Mouse (Mus musculus) cerebellum, adult 11-12 months (tissue): Measurements from ENCODE around the gene Efcab5.
A peak's percentile ranks its signal among the peaks of the same experiment; 100 is the strongest.
"Not testable (repeated sequence)": the region's sequence is repeated elsewhere in the genome, so short reads cannot be mapped to it uniquely, and the experiment has no call there.

Experiments
- DNase-seq: peaks from one replicate; pipeline ENCODE4 v3.0.0; 2022

Gene Efcab5

DNA sequence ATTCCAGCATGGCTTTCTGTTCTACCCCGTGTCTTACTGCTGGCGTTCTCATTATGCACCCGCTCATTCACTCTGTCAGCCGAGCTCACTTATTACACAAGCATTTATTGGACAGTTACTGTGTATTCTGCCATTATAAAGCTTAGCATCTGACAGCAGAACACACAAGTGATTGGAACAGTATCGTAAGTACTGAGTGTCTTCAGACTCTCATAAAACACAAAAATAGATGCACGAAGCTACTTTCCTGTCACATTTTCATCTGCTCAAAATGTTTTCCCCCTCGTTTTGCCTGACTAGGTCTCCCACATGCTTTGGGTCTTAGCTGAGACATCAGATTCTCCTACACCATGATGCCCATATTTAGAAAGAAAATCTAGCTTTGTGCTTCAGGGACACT lies 14.2 kb downstream of the Efcab5 start:
- DNase-seq, result no peak

DNA sequence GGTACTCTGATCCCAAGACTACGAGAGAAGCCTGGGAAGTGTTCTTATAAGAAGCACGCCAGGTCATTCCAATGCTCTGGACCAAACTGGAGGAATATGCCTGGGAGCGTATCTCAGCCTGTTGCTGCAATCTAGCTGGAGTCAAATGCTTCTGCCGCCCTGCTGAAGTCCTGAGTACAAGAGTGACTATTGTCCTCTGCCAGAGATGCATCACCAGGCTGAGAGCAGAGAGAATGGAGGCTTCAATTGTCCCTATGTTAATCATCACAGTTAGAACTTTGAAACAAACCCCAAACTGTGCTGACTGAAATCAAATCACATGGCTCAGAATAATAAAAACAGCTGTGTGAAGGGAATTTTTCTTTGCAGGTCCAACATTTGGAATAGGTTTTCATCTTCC lies 15.0 kb downstream of the Efcab5 start:
- DNase-seq, result no peak

DNA sequence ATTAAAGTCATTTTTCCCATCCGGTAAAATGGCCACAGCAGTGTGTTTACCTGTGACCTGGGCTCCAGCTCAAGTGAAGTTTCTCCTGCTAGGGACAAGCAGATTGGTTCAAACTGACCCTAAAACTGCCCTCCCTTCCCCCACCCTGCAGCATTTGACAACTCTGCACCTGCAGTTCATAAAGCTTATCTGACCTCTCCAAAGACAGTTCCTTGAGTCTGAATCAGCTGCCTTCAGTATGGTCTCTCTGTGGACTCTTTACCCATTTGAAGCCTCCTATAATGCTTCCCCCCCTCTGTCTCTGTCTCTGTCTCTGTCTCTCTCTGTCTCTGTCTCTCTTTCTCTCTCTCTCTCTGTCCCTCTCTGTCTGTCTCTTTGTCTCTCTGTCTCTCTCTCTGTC lies 28.0 kb downstream of the Efcab5 start:
- no peak for DNase-seq

DNA sequence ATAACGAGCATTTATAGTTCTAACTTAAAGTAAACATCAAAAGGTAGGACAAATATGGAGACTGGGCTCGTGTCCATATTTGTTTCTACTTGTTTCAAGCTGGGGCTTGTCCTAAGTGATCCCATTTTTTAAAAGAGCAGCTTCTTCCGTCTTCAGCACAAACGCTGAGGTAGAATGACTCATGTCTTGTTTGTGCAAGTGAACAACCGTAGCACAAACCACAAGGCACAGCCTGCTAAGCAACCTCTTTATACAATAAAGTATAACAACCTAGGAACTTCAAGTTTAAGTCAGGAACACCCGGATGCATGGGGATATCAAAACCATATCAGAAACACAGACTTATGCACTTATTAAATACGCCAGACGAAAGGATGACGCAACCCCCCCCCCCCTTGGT lies 28.4 kb downstream of the Efcab5 start:
- no peak for DNase-seq

DNA sequence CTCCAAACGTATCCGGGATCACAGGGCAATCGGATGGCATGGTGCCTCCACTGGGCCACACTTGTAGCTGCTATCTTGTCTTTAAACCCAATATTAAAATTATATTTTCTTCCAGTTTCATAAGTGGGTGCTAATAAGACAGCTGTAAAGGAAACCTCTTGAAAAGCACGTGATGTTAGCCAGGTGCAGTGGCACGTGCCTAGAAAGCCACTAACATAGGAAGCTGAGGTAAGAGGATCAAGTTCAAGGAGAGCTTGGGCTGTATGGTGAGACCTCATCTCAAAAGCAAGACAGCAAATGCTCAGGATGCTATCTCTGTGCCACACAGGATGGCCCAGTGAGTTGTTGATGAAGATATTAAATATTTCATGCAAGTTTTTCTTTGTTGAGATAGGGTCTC lies 34.6 kb downstream of the Efcab5 start:
- DNase-seq, result no peak

DNA sequence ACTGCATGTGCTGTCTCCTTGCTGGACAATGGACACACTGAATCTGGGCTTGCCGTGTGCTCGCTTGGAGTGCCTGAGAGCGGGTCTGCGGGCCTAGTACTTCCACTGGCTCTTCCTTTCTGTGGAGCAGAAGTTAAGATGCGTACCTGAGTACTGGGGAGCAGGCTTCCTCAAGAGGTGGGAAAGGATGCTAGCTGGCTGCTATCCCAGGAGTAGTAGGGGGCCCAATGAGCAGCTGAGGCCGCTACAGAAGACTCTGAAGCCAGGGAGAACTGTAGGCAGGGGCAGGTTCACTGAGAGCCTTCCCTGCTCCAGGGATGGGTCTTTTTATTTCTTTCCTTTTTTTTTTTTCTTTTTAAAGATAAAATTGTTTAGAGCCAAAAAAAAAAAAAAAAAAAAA lies 38.0 kb downstream of the Efcab5 start:
- no peak for DNase-seq

DNA sequence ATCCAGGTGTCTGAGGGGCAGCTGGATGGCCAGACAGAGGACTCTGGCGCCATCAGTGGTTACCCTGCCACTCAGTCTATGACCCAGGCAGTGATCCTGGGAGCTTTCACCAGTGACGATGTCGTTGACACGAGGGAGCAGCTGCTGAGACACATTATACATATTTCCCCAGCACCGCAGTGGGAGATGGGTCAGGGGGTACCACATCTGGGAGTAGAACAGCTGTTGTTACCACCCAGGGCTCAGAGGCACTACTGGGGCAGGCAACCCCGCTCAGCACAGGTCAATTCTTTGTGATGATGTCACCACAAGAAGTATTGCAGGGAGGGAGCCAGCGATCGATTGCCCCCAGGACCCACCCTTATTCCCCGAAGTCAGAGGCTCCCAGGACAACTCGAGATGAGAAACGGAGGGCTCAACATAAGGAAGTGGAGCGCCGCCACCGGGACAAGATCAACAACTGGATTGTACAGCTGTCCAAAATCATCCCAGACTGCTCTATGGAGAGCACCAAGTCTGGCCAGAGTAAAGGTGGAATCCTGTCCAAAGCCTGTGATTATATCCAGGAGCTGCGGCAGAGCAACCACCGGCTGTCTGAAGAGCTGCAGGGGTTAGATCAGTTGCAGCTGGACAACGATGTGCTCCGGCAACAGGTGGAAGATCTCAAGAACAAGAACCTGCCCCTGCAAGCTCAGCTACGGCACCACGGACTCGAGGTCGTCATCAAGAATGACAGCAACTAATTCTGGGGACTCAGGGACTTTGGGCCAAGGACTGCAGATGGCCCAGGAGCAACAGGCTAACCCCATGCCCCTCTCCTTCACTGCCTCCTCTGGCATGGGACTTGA lies 38.8 kb downstream of the Efcab5 start:
- not testable (repeated sequence) for DNase-seq

DNA sequence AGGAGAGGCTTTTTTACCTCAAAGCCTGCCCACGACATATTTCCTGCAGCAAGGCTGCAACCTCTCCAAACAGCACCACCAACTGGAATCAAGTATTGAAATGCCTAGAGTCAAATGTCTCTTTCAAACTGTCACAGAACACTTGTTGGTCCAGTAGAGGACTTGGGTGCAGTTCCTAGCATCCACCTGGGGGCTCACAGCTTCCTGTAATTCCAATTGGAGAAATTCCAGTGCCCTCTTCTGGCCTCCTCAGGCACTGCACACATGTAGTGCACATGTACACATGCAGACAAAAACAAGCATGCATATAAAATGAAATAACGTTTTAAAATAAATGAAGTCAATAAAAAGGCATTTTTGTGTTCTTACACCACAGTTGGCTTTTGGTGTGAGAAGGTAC lies 40.0 kb downstream of the Efcab5 start:
- DNase-seq, result no peak

DNA sequence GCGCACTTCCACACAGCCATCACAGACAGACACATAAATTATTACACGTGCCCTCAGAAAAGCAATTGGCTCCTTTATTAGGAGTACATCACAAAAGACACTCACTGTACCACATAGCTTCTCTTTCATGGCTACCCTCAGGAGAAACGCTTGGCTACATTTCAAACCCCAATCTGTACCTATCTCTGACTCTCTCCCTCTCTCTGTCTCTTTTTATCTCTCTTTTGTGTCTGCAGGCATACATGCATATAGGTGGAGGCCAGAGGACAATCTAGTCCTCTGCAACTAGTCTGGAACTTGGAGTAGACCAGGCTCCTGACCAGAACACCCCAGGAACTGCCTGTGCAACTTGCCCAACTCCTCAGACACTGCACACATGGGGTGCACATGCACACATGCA lies 41.0 kb downstream of the Efcab5 start:
- no peak for DNase-seq

DNA sequence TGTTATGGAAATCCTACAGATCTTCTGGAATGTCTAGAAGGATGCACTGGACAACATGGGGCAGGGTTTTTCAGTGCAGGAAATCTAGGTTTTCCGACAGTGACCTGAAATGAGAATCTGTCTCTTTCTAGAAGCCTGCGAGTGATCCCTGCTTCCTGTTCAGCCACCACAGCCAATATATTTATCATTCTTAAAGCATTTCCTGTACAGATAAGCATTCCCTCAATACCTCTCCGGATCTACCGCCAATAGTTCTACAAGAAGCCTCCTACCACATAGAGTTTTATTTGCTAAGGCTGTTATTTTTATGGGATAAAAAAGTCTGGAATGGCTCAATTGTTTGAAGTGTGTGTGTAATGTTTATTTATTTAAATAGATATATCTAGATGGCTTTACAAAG lies 43.3 kb downstream of the Efcab5 start:
- no peak for DNase-seq

DNA sequence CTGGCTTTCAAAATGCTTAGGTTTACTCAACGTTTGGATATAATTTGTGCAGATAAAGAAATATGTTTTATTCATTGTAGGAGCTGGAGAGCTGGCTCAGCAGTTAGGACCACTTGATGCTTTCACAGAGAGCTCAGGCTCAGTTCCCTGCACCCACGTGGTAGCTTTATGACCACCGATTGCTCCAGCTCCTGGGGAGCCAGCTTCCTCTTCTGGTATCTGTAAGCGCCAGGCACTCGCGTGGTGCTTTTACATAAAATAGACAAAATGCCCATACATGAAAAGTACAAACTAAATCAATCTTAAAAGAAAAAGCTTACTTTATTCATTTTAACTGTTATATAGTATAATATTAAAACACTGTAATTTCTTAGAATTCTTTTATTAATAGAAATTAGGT lies 46.8 kb downstream of the Efcab5 start:
- DNase-seq, result no peak

DNA sequence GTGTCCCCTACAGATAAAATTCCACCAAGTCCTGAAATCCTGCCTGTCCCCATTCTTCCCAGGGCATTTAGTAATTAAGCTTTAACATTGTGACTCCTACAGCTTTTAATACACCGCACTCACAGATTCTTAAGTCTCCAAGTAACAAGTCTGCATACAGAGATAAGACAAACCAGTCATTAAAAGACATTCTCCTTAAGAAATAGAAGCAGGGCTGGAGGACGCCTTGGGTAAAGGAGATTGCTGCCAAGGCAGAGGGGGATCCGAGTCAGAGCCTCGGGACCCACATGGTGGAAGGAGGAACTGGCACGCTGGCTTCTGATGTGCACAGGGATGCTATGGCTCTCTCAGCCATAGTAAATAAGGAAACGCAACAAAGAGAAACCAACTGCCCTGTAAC lies 48.8 kb downstream of the Efcab5 start:
- no peak for DNase-seq

DNA sequence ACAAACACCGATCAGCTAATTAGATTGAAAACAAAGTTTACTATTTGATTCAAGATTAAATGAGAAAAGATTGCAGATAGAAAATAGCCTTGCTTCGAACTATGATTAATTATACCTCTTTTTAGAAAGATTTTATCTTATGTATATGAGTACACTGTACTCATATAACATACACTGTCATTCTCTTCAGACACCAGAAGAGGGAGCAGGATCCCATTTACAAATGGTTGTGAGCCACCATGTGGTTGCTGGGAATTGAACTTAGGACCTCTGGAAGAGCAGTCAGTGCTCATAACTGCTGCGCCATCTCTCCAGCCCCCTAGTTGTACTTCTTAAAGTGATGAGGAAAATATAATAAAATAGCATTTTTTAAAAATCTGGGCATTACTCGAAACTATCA lies 55.3 kb downstream of the Efcab5 start:
- DNase-seq, result no peak

DNA sequence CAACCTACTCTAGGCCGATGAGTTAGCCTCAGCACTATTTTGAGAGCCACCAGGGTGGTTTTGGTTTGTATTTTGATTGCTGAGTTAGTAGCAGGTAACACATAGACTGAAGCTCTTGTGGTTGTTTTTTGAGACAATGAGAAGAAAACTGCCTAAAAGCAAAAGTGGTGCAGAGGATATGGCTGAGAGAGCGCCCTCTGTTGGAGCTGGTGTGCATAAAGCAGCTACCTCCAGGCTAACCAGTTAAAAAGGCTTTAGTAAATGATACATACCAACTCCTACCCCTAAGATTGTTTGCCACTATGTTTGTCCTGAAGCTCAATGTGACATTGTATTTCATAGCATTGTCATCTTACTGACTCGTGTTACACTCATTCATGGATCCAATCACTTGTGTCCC lies 56.2 kb downstream of the Efcab5 start:
- DNase-seq, result no peak

DNA sequence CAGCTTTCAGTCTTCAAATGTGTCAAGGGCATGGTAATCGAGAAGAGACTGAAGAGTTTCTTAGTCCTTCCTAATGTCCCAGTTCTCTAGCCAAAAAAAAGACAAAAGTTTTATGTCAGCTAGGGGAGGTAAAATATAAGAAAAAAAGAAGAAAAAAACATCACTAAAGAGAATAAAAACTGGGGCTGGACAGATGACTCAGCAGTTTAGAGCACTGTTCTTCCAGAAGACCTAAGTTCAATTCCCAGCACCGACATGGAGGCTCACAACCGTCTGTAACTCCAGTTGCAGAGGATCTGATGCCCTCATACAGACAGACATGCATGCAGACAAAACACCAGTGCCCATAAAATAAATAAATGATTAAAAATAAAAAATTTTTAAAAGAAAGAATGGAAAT lies 60.2 kb downstream of the Efcab5 start:
- DNase-seq, result no peak

DNA sequence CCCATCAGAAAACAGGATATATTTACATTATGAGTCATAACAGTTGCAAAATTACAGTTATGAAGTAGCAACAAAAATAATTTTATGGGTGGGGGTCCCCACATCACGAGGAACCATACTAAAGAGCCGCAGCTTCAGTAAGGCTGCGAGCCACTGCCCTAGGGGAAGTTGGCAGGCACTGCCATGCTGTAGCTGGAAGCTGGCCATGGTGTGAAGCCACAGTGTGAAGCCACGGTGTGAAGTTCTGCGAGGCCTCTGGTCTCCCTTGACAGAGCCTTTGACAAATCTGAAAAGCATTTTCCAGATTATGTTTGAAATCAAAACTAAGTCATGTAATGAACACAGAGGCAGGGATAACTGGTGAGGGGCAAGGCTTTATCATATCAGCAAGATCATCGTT lies 77.6 kb downstream of the Efcab5 start:
- no peak for DNase-seq

DNA sequence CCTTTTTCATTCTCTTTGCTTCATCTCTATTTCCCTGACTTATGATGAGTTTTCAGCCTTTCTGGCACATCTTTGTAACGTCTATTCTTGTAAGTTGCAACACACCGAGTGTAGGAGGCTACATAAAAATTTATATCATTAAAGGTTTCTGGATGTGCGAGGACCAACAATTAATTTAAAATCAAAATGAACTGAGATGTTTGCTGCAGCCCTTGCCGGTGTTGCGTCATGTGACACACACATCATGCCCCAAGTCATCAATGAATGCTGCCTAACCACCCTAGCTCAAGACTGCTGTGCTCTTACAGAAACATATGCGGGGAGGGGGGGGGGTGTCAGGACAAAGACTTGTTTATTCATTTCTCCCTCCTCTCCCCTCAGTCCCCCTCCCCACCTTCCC lies 80.3 kb downstream of the Efcab5 start:
- no peak for DNase-seq

DNA sequence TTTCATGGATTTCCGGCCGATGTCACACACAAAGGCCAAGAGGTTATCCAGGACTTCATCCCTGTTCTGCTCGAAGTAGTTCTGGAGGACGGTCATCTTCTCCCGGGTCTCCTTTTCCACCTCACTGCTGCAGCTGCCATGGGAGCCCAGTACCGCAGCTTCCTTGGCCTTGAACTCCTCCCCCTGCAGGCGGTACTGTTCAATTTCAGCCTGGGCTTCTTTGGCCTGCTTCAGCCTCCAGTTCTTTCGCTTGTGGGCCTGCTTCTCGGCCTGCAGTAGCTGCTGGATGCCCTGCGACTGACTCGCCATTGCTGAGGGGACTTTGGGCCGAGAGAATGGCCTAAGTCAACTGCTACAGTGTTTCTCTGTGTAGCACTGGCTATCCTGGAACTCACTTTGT lies 80.9 kb downstream of the Efcab5 start:
- not testable (repeated sequence) for DNase-seq

DNA sequence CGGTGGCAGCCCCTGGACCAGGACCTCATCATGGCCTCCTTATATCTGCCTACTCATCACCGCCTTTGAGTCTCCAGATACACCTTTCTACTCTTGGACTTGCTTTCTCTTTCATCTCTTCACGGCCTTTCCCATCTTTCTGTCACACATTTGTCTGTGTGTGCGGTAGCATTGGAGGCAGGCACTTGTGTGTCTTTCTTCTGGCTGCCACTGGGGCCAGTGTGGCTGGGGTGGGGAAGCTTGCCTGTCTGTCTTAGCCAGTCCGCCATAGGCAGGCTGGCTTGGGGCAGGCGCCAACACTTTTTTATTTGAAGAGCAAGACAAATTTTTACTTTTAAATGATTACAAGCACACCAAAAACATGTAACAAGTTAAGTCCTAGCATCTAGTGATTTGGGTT lies 81.8 kb downstream of the Efcab5 start:
- DNase-seq, result no peak

DNA sequence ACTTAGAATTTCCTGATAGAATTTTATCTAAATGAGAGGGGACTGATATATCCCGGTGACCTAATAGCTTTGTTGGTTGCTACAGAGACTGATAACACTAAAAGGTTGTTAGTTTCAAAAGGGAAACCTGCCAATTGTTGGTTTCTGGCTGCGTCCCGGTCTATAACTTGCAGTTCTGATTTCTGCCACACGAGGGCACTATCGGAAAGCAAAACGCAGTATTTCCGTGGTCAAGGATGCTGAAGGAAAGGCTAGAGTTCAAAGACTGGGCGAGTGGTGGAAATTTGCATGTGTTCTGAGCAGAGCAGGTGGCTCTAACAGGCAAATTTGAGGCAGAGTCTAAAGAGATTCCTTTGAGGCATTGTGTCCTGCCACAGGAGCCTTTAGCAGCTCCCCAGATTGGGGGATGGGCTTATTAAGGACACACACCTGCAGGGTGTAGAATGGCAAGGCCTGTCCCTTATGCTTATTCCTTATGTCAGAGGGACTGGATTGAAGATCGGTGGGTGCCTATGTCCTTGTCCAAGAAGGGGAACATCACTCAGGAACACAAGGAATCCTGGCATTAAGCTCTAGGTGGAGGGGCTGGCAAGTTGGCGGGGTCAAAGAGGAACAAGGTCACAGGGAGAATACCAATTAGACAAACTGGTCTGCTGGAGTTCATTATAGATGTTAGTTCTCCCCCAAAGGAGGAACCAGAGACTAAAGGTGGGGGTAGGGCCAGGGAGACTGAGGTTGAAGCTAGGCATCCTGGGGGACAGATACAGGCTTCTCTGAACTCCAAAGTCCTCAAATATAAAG lies 88.4 kb downstream of the Efcab5 start:
- DNase-seq, result peak; percentile 47

DNA sequence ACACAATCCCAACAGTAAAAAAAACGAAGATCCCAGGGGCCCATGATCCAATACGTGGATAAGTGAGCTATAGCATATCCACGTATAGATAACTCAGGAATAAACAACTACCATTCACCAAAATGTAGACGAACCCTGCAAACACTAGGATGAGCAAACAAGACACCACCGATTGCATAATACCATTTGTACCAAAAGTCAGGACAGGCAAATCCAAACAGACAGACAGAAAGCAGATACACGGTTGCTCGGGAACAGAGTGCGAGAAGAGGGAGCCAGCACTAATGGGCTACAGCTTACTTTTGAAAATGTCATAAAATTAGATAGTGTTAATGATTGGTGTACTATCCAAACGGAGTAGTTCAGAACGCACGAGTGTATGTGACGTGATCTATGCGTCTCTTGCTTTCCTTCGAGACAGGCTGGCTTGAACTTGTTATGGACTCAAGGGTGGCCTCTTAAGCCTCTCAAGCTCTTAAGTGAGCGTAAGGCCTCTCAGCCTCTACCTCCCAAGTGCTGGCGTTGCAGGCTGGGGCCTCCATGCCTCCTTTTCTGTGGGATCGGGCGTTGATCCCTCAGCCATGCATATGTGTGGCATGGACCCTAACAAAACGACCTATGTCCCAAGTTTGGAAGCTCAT lies 90.3 kb downstream of the Efcab5 start:
- no peak for DNase-seq

DNA sequence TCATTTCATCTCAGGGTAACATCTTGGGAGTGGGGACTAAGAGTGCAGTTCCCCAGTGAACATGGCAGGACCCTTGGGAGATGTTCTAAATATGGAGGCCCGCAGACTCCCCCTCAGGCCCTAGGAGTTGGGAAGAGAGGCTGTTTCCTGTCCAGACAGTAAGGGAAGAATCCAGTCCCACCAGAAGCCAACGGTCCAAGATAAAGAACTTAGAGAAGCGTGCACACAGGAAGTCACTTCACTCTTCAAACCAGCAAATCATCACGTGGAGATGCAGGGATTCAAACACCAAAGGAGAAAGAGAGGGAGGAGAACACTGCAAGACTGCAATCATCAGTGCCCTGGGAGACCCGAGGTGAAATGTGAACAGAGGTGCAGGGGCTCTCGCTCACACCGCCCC lies 91.8 kb downstream of the Efcab5 start:
- DNase-seq, result no peak

DNA sequence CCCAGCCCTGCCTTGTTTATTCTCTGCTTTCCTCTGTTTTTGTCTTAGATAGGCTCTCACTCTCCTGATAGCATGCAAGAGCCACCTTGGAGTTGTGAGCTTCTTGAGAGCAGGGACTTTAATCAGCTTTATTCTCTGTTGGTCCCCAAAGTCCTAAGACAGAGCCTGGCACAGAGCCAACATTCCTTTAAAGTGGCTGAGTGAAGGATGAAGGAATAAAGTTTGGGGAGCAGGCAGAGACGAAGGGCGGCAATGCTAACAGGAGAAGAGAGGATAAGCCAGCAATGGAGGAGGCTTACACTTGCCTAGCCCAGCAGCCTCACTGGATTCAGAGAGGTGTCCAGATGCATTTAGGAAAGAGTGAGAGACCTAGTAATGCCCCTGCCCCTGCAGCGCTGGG lies 92.2 kb downstream of the Efcab5 start:
- DNase-seq, result no peak

DNA sequence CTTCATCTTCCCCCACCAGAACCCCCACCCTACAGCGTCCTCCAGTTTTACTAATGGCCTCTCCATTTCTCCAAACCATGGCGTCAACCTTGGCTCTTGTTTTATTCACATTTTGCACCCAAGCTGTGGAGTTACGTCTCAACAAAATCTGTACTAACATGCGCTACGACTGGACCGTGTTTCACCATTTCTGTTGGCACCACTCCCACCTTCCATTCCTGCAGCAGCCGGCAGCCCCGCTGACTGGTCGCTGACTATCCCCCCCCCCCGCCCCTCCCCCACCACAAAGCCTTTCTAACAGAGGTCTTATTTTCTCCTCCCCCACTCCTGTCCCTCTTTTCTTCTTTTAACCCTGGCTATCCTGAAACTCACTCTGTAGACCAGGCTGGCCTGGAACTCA lies 93.6 kb downstream of the Efcab5 start:
- DNase-seq, result no peak
